Mouse (Mus musculus): ENCODE results near the gene Lsamp.

- TF ChIP-seq TCF12 (IDR thresholded peaks at IDR 0.05; ENCODE audit: insufficient read depth, poor library complexity, severe bottlenecking): no peak
- no peak for TF ChIP-seq POLR2A (IDR thresholded peaks at IDR 0.05; ENCODE audit: insufficient read length, low read depth)
- TF ChIP-seq TCF3 (IDR thresholded peaks at IDR 0.05; ENCODE audit: insufficient read length, low read depth): no peak
- no peak for TF ChIP-seq POLR2AphosphoS2 (IDR thresholded peaks at IDR 0.05; ENCODE audit: insufficient read length, low read depth)
- TF ChIP-seq CEBPB (IDR thresholded peaks at IDR 0.05; ENCODE audit: insufficient read depth, poor library complexity, severe bottlenecking): no peak
Measured at GRCm38 (mm10) chr16:42102635-42103034, 2118.5 kb downstream of the Lsamp start.
